Mouse (Mus musculus): Measurements from ENCODE around the gene Ank. TPM values are rescaled to one million over a fixed set of nuclear protein-coding genes. Genes with fewer than 3 reads are reported as not detected.
"Not testable (repeated sequence)": the region's sequence is repeated elsewhere in the genome, so short reads cannot be mapped to it uniquely, and the experiment has no call there.

Ank gene
- total RNA-seq, 2 experiments from 2014 or later = 26.8 to 27.9 TPM

DNA sequence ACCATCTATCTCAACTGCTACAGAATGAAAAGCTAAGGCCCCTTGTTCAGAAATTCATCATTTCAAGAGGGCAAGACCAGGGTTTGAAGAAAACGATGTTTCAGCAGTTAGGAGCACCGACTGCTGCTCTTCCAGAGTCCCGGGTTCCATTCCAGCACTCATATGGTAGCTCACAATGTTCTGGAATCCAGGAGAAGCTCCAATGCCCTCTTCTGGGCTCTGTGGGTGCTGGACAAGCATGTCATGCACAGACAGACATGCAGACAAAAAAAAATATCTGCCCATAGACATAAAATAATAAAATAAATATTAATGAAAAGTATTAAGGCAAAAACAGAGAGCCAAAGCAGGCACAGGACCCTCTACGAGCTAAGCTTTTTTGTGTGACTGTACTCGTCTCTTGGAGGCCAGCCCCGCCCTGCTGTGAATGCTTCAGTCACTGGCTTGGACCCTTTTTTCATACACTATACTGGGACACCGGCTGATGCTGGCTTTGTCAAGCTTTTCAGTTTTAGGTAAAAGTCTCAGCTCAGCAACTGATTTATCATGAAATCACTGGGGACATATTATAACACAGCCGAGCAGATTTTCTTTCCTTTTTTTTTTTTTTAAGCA lies 979 bp upstream of the Ank start:
- no peak for DNase-seq (ENCODE audit: low spot score in 2 of 2)

DNA sequence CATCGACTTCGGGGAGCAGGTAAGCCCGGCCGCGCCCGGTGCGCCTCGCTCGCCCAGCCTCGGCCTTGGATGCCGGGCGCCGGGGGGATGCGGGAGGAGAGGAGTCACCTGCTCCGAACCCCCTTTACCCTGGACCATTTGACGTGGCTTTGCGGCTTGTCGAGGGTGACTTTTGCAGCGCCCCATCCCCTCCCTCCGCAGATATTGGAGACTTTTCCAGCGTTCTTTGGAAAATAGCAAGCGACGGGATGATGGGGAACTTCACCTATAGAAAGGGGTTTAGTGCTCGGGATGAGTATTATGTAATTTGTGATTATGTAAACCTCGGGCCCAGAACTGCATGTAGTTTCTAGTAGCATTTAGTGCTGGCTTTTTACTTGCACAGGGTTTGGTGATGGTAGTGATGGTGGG lies 609 bp downstream of the Ank start:
- DNase-seq (ENCODE audit: low spot score in 2 of 2) = no peak

GRCm38 (mm10) chr15:27467641-27468040 lies 1.2 kb downstream of the Ank start:
- DNase-seq (ENCODE audit: low spot score in 2 of 2) = no peak

DNA sequence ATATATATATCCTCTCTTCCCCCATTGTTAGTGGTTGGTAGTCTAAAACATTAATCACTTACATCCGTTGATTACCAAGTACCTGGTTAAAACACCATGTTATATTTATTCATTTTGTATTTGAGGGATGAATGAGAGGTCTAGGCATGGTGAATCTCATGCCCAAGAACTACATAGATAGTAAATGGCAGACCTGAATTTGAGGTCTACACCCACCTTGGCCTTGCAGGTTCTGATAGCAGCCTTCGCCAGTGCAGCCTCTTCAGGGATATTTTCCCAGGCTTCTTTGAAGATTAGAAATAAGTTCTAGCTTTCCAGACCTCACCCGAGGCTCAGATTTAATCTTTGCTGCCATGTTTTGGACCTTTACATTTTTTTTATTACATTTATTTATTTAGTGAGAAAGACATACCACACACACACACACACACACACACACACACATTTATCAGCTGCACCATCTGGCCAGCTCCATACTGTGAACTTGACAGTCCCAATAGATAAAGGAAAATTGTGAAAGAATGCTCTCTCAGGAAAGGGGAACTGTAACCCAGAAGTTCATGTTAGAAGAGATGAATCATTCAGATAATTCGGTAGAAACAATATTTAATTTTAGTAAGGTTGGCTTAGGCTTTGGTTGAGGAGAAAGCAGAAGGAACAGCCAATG lies 2.5 kb downstream of the Ank start:
- no peak for DNase-seq (ENCODE audit: low spot score in 2 of 2)

DNA sequence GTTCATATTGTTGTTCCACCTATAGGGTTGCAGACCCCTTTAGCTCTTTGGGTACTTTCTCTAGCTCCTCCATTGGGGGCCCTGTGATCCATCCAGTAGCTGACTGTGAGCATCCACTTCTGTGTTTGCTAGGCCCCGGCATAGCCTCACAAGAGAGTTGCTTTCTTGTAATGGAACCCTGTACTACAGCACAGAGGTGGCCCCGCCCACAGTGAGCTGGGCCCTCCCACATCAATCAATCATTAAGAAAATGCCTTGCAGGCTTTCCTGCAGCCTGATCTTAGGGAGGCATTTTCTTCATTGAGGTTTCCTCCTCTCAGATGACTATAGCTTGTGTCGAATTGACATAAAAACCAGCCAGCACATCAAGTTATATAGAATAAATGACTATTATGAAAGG lies 3.9 kb downstream of the Ank start:
- not testable (repeated sequence) for DNase-seq (ENCODE audit: low spot score in 2 of 2)

DNA sequence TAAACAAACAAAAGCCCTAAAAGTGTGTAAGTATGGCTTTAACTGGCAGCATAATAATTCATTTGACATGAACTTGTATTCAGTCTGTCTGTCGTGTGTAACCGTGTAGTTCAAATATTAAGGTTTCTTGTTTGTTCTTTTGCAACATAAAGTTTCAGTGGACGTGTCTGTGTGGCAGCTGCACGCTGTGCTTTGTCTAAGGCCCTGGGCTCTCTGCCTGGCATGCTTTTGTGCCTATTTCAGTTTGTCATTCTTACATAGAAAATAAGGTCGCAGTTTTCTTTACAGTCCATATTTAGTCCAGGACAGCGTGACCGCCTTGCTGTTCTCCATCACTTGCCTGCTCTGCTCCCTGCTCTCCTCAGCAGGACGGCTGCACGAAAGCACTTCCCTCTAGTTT lies 5.8 kb downstream of the Ank start:
- DNase-seq (ENCODE audit: low spot score in 2 of 2) = no peak

DNA sequence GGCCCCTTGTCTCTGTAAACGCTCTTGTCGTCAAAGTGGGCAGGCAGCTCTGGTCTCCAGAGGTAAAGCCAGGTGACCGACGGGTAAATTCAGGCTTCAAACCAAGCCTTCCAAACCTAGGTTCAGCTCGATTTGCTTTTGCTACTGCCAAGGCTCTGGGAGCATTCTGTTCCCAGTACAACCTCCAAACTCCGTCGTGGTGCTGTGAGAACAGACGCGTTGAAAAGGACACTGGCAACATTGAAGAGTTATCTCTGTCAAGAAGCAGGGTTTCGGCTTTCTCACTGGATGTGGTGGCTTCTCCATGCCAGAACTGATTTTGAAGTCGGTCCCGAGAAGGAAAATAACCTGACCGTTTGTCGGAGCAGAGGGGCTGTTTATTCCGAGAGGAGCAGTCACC lies 9.5 kb downstream of the Ank start:
- no peak for DNase-seq (ENCODE audit: low spot score in 2 of 2)

DNA sequence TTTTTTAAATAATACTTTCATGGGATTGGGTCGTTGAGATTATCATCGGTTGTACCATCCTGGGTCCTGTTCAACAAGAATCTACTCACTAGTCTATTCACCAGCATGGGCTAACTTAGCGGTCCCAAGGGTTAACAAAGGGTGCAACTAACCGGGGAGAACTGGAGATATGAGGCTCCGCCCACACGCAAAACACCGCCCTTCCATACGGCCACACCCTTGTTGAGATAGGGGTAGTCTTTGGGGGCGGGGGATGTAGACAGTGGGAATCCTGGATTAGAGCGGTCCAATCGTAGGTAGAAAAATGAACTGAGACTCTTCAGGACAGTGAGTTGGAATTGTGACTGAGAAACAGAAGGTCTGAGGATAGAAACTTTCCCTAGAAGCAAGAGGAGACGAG lies 10.2 kb downstream of the Ank start:
- DNase-seq (ENCODE audit: low spot score in 2 of 2) = no peak

DNA sequence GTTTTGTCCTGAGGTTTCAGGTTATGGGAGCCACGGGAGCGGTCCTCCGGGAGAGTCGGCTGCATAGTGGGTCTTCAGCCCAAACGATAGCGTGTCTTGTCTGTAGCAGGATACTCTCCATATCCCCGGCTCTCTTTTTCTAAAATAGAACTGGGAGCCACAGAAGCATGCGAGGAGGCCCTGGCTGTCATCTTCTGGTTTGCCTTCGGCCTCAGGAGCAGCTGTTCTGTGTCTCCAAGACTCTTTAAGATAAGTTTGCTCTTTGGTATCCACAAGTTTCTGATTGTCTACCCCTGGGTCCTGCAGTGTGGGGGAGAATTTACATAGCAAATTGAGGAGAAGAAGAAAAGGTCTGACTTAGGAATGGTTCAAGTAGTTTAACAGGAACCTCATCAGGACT lies 10.7 kb downstream of the Ank start:
- DNase-seq (ENCODE audit: low spot score in 2 of 2) = no peak

- DNase-seq (ENCODE audit: low spot score in 2 of 2) = no peak
These were observed 11.2 kb downstream of the Ank start for GRCm38 (mm10) chr15:27477630-27478029.

- DNase-seq (ENCODE audit: low spot score in 2 of 2) = no peak
These were observed 14.0 kb downstream of the Ank start for GRCm38 (mm10) chr15:27480333-27481015.

DNA sequence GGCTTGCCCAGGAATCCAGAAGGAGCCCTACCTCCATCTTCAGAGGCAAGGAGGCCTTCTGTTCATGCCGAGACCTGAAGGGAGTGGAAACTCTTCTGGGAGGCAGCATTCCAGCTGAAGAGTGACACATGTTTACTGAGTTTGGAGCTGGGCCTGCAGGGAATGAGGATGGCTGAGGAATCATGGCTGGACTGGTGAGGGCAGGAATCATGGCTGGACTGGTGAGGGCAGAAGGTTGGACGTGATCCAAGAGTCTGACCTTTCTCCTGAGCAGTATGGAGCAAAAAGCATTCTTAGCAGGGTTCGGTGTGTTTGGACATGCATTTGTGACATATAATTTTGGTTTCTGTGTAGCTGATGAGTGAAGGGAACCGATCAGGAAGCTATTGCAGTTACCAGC lies 15.5 kb downstream of the Ank start:
- no peak for DNase-seq (ENCODE audit: low spot score in 2 of 2)

DNA sequence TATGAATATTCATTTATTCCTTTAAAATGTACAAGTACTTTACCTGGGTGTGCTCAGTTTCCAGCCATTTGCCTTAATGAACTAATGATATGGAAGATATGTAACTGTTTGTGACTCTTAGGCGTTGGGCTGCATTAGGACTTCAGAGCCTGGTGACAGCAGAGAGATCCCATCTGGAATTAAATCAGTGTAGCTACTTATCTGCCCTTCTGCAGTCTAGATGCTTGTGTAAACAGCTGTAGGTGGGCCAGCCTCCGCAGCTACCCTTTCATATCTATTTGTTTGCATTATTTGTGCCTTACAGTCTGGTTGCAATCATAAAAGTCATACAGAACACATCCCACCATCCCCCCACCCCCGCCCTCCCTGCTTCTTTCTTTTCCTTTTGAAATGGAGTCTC lies 16.7 kb downstream of the Ank start:
- no peak for DNase-seq (ENCODE audit: low spot score in 2 of 2)

DNA sequence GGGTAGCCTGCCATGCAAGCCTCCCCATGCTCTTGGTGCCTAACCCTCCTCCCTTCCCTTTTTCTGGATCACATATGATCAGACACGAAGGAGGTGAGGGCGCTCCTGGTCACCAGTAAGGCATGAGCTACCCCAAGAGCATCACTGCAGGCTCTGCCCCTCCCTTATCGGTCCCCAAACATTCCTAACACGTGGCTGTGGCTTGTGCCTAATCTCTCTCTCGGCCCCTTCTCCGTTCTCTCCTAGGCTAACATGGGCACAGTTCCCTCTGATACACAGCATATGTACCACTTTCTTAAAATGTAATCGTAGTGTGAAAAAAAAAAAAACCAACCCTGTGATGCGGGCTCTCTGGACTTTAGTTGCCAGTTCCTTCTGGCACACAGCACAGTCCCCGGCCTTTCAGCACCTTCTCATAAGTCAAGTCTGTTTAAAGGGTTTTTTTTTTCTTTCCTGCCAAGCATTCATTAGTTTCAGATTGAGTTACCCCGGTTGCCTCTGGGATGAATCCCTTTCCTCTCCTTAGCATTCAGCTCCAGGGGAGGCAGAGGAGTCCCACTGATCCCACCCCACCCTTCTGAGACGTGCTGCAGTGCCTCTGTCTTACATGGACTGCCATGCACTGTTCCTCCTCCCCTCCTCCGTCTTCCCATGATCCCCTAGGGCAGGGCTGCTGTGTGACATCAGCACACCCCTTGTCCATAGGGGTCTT lies 19.2 kb downstream of the Ank start:
- DNase-seq (ENCODE audit: low spot score in 2 of 2) = no peak

DNA sequence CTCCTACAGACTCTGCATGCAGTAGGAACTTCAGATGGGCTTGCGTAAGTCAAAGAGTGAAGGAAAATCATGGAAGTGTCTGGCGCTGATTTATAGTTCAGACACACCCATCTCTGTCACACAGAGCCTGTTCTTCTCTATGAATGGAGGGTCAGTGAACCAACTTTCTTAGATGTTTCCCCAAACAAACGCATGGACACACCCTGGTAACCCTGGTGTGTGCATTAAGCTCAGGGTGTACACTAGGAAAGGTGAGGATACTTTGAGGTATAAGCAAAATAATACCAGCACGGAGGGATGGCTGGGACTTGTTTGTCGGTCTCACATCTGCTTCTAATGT lies 19.8 kb downstream of the Ank start:
- no peak for DNase-seq (ENCODE audit: low spot score in 2 of 2)

DNA sequence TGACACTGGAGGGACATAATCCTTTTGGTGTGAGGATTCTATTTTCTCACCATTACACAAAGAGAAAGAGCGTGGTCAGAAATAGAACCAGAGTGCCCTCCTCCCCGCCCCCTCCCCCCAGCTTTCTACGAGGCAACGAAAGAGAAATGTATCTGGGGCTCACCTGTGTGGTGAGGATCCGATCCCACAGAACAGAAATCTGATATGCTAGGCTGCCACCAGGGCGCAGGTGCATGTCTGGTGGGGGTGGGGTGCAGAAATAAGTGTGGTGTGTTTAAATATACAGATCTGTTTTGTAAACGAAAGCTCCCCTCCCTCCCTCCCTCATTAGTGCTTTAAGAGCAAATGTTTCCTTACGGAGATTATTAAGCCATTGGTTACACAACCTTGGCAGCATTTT lies 20.6 kb downstream of the Ank start:
- no peak for DNase-seq (ENCODE audit: low spot score in 2 of 2)

DNA sequence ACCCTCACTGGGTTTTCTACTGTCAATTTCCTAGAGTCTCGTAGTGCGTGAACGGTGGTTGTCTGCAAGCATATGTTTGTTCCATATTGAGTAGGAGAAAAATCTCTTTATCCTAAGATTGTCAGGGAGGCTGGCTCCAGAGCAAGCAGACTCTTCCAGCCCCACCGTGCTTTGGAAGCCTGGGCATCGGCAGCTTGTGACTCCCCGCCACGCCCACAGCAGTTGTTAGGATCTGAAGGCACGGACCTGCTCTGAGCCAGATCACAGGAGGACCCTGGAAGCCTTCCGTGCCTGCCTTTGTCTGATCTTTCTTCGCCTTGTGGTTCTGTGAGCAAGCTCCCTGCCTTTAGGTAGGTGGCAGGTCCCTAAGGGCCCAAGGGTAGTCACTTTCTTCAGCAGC lies 21.6 kb downstream of the Ank start:
- DNase-seq (ENCODE audit: low spot score in 2 of 2) = no peak

GRCm38 (mm10) chr15:27490676-27491075 lies 24.2 kb downstream of the Ank start:
- DNase-seq (ENCODE audit: low spot score in 2 of 2) = no peak

DNA sequence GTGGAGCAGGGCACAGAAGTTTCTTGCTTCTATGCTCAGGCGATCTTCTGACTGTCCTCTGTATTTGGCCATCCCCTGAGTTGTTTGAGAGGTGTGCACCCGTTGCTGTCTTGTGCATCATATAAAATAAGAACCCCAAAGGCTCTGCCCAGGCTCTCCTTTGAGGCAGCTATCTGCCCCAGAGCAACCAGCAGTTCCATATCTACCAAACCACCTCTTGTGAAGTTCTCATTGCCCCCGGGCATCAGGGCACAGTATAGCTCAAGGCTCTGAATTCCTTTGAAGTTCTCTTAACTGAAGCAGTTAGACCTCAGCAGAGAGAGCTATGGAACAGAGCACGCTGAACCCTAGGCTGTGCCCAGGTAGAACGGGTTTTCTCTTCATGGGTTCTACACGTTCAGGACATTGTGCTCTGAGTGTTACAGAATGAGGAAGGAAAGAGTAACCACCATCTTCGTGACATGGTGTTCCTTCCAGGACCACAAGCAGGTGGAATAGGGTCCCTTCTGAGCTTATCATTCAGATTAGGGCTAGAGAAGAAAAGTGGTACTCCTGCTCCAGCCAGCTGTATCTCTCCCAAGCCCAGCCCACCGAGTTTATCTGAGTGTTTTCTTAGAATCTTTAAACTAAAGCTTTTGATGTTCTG lies 25.1 kb downstream of the Ank start:
- no peak for DNase-seq (ENCODE audit: low spot score in 2 of 2)

DNA sequence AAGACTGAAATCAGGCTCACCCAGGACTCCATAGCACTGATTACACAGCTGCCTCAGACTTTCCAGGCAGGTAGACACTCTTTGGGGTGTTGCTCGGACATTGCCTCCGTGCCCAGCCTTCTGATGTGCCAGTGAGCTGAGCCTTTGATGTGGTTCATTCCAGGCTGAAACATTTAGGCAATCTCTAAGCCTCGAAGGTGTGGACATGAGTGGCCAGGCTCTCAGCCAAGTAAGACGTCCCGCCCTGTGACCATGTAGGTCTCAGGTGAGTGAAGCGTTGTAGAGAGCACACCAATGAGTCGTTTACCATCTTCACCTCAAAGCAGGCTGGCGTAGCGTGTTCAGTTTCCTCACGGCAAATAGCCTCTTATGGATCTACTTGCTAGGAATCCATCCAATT lies 25.7 kb downstream of the Ank start:
- DNase-seq (ENCODE audit: low spot score in 2 of 2) = no peak

DNA sequence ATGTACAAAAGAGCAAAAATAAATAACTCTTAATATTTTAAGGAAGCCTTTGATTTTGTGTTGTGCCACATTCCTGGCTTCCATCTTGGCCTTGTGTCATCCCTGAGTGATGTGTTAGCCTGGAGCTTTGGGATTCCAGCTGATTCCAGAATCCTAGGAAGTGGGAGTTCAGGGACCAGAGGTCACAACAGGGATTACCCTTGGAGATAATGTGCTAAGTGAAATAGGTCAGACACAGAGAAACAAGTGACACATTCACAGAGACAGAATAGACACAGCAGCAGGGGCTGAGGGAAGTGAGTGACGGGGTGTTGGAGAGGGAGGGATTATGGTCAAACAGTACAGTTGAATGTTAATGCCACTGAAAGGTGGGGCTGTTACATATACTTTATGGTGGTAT lies 26.3 kb downstream of the Ank start:
- DNase-seq (ENCODE audit: low spot score in 2 of 2) = no peak

- DNase-seq (ENCODE audit: low spot score in 2 of 2) = no peak
These were observed 27.0 kb downstream of the Ank start for GRCm38 (mm10) chr15:27493516-27493915.

Measured in adrenal gland, postnatal 4 days (tissue).